Mouse (Mus musculus) heart, adult 2 months (tissue): Measurements from ENCODE around the gene Lars2. TPM values are rescaled to one million over a fixed set of nuclear protein-coding genes. Genes with fewer than 3 reads are reported as not detected.

ENCODE experiments used
- DNase-seq, 2 experiments: peaks; one replicate each; pipeline ENCODE4 v3.0.0; 2021
- H3K27ac ChIP-seq: fragments of 200-600 bp; 2 replicates; pipeline ENCODE4 v1.8.1; 2022
- H3K27me3 ChIP-seq: fragments of 200-500 bp; 2 replicates; pipeline ENCODE4 v1.6.1; 2012; ENCODE audit warnings: mild to moderate bottlenecking, low read length, inconsistent platforms, mixed read lengths; ENCODE audit not compliant: control insufficient read depth, insufficient read depth
- H3K36me3 ChIP-seq: fragments of 200-500 bp; 2 replicates; pipeline ENCODE4 v1.6.1; 2012; ENCODE audit warnings: low read length, inconsistent platforms; ENCODE audit not compliant: control insufficient read depth, insufficient read depth
- H3K4me1 ChIP-seq: fragments of 200-500 bp; 2 replicates; pipeline ENCODE4 v1.6.1; 2011; ENCODE audit warnings: low read length; ENCODE audit not compliant: control insufficient read depth, insufficient read depth
- H3K4me3 ChIP-seq: fragments of 200-600 bp; 2 replicates; pipeline ENCODE4 v1.8.1; 2022
- H3K79me2 ChIP-seq: fragments of 200-500 bp; replicated peaks from 2 replicates; pipeline ENCODE4 v1.6.1; 2012; ENCODE audit warnings: mild to moderate bottlenecking, inconsistent platforms, low read length, moderate library complexity, mixed read lengths; ENCODE audit not compliant: control insufficient read depth, insufficient read depth
- H3K9ac ChIP-seq: fragments of 200-500 bp; 2 replicates; pipeline ENCODE4 v1.6.1; 2012; ENCODE audit warnings: low read depth, mild to moderate bottlenecking, control low read depth, inconsistent platforms, low read length, mixed read lengths
- CTCF ChIP-seq: fragments of 200-600 bp; IDR thresholded peaks from 2 replicates; pipeline ENCODE4 v1.8.1; 2022; ENCODE audit warnings: antibody characterized with exemption, mild to moderate bottlenecking, moderate library complexity
- EP300 ChIP-seq: fragments of 200-500 bp; IDR thresholded peaks from 2 replicates; pipeline ENCODE4 v1.6.1; 2011; ENCODE audit warnings: low read depth, low read length, control low read depth; ENCODE audit not compliant: insufficient read depth
- POLR2A ChIP-seq: fragments of 200-500 bp; IDR thresholded peaks from 2 replicates; pipeline ENCODE4 v1.6.1; 2011; ENCODE audit warnings: mild to moderate bottlenecking, low read depth, low read length, control low read depth; ENCODE audit not compliant: insufficient read depth
- whole genome bisulfite sequencing: fragments of 180-500 bp; shearing (Covaris S2); methylation state at CpG from one replicate; pipeline ENCODE4 v1.1.7; 2018; 5-methylcytosine and 5-hydroxymethylcytosine counted together
- intact Hi-C: fragments of 180-260 bp; cut with DNase I; formaldehyde crosslinking; loops from one replicate; pipeline ENCODE4 v1.15.1; 2025
- polyA plus RNA-seq: library from polyadenylated mRNA; depleted of rRNA; stranded (reverse); fragments of >200 nt; gene quantifications from 2 replicates; pipeline ENCODE4 v1.2.3, GENCODE M21; 2012
- total RNA-seq, 2 experiments: library from RNA; stranded (reverse); gene quantifications; 2 replicates each; pipeline ENCODE4 v1.2.3; 2021

Lars2 gene
- total and polyA plus RNA-seq, 3 experiments, result 147 to 906 (median 397) TPM

DNA sequence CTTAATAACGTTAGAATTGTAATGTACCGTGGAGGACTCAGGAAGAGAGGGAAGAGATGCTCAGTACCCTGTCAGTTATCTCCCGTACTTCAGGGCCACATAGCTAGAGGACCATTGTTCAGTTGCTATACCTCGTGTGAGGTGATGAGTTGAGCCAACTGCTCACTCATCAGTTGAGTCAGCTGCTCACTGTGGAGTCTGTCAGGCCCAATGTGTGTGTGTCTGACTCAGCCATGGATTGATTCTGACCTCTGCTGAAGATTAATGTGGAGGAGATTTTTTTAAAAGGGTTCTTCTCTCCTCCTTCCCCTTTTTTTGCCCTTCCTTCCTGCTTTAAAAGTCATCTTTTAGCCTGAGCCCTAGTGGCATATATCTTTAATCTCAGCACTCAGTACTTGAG is 133.8 kb downstream of the Lars2 start:
- 55% methylated on average over 4 of the region's 4 CpGs for WGBS
- TF ChIP-seq CTCF (no peak), EP300 (no peak), POLR2A (no peak)
- no peak for DNase-seq
- Histone ChIP-seq H3K4me3 (no peak overlapping the region), H3K36me3 (peaks cover 13% of the 10 kb centered on the region), H3K27ac (no peak overlapping the region), H3K4me1 (peaks cover 11% of the 10 kb centered on the region), H3K9ac (no peak overlapping the region), H3K27me3 (no peaks in the 10 kb centered on the region), H3K79me2 (peaks cover 5% of the 10 kb centered on the region)
- intact Hi-C loops, result no loop called here

DNA sequence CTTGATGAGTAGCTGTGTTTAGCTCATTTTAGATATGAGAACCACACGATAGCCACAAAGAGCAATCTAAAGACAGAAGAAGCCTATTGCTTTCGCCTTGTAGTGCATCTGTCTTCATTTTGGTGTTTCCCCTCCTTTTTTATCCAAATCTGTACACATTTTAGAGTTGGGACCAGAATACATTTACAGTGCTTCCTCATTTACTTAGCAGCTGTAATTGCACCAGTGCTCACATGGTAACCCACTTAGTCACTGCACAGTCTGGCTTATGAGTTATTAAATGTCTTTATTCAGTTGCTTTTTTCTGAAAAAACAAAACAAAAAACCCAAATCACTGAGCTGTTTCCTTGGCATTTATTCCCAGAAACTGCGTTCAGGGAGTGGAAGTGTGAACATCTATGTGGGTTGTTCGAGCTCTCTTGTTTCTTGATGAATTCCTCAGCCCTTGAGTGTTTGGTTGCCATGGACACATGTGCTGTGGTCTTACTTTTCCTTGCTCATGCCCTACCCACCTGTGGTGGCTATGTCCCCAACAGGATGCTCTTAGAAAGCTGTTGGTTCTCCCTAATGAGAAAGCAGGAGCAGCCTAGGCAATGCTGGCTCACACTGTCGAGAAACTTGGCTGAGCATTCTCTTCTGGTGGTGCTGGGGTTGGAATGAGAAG is 136.6 kb downstream of the Lars2 start:
- peaks cover 26% of the 10 kb centered on the region for H3K36me3 ChIP-seq
- intact Hi-C loops, result no loop called here
- TF ChIP-seq CTCF (no peak), POLR2A (no peak), EP300 (no peak)

DNA sequence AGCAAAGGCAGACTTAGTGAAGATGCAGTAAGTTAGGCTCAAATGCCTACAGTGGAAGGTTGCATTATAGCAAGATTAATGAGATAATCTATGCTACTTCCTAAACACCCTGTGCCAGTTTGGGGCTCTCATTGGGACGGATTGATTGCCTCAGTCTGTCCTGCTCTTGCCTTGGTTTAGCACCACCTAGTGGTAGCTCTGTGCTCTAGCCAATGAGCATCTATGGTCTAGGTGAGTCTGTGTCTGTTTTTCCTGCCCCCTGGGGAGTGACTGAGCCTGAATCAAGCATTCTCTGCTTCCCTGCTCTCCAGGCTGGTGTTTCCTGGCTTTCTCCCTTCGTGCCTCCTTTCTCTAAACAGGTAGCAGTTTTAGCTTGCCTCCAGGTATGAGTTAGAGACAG is 137.6 kb downstream of the Lars2 start:
- Histone ChIP-seq H3K27ac (peak overlapping the region; percentile 24; the same call in 1 of the 2 replicates), H3K79me2 (no peaks in the 10 kb centered on the region; the same call in 1 of the 2 replicates), H3K4me3 (no peak overlapping the region), H3K4me1 (peaks cover 10% of the 10 kb centered on the region), H3K9ac (no peak overlapping the region), H3K36me3 (peaks cover 26% of the 10 kb centered on the region), H3K27me3 (no peaks in the 10 kb centered on the region)
- TF ChIP-seq POLR2A, result no peak
- TF ChIP-seq CTCF, result no peak
- peak; percentile 80 for TF ChIP-seq EP300
- peak in 1 of 2 experiments; percentile 43 for DNase-seq
- intact Hi-C loops, result loop anchor here (1.0 to 2.0 kb wide), 3 partner anchors 20 to 54 kb away; partner anchors contain the start of gene Limd1
- WGBS, result 10% methylated on average over 2 of the region's 2 CpGs

More for the DNA sequence above, 136.6 kb downstream of the Lars2 start:
- H3K4me3 ChIP-seq, result no peak overlapping the region
- 55% methylated on average over 5 of the region's 5 CpGs for WGBS
- H3K4me1 ChIP-seq, result peaks cover 11% of the 10 kb centered on the region
- H3K9ac ChIP-seq, result no peak overlapping the region
- H3K27ac ChIP-seq, result peak overlapping the region; percentile 24
- peak in 1 of 2 experiments; percentile 15 for DNase-seq
- peaks cover 4% of the 10 kb centered on the region for H3K79me2 ChIP-seq
- no peaks in the 10 kb centered on the region for H3K27me3 ChIP-seq

DNA sequence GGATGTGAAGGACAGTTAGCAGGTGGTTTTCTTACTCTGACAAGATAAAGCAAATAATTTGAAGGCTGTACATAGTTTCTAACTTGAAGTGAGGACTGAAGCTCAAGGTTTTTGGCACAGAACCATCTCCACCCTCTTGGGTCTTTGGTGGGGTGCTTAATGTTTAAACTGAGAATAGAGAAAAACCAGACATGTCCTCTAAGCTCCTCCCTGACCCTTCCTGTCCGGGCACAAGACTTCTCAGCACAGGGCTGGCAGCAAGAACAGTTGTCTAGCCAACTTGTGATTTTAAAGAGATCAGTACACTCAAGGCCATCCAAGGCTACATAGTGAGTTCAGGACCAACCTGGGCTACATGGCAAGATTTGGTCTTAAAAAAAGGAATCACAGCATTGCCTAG is 138.9 kb downstream of the Lars2 start:
- Histone ChIP-seq H3K4me3 (no peak overlapping the region), H3K27me3 (no peaks in the 10 kb centered on the region), H3K9ac (no peak overlapping the region), H3K4me1 (peaks cover 15% of the 10 kb centered on the region), H3K79me2 (no peaks in the 10 kb centered on the region; the same call in 1 of the 2 replicates), H3K27ac (peak overlapping the region; percentile 32; the same call in 1 of the 2 replicates), H3K36me3 (peaks cover 26% of the 10 kb centered on the region)
- intact Hi-C loops, result loop anchor here (2.0 kb wide), 2 partner anchors 19 to 27 kb away; partner anchors contain the start of gene Limd1
- WGBS, result 3% methylated on average over 1 of the region's 1 CpGs
- TF ChIP-seq EP300 (no peak), POLR2A (no peak), CTCF (no peak)
- no peak for DNase-seq

DNA sequence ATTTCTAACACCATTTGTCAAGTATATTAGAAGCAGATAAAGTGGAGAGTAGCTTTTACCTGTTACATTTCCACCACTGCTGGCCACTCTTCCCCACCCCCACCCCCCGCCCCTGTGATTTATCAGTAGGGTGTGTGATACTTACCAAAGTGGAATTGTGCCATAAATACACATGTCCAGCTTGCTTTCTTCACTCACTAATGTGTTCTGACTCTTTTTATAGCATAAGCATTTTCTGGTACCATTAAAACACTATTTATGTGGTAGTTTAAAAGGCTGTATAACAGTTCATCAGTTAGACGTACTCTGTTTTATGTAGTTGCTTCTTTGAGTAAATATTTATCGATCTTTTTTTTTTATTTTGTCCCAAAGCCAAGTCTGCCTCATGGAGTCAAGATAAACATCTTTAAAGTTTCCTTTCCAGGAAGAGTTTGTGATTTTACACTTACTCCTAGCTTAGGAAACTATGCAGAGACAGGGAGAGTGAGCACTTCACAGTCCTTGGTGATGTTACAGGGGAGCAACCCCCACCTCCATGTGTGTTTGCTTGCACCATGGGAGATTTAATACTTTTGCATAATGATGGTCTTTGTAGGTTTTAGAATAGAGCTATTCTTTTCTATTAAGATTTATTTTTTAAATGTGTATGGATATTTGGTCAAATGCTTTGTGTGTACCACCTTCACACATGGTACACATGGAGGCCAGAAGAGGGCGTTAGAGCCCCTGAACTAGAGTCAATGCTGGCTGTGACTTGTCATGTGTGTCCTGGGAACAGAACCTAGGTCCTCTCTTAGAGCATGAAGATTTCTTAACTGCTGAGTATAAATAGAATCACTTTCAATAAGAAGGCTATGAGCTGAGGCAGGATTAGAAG is 139.8 kb downstream of the Lars2 start:
- H3K27ac ChIP-seq, result peak overlapping the region; percentile 52
- H3K9ac ChIP-seq, result no peak overlapping the region
- 24% methylated on average over 4 of the region's 4 CpGs for WGBS
- peak in 1 of 2 experiments; percentile 4 for DNase-seq
- H3K79me2 ChIP-seq, result no peaks in the 10 kb centered on the region; the same call in 1 of the 2 replicates
- 0 out of 2 replicates have a peak overlapping the region, but pooled peaks have one; percentile 8 for H3K4me3 ChIP-seq
- TF ChIP-seq CTCF, result peak; percentile 20; the same call in 1 of the 2 replicates
- no peak for TF ChIP-seq POLR2A
- no peak for TF ChIP-seq EP300
- no peaks in the 10 kb centered on the region for H3K27me3 ChIP-seq
- intact Hi-C loops, result no loop called here
- H3K4me1 ChIP-seq, result peaks cover 15% of the 10 kb centered on the region
- peaks cover 28% of the 10 kb centered on the region for H3K36me3 ChIP-seq

DNA sequence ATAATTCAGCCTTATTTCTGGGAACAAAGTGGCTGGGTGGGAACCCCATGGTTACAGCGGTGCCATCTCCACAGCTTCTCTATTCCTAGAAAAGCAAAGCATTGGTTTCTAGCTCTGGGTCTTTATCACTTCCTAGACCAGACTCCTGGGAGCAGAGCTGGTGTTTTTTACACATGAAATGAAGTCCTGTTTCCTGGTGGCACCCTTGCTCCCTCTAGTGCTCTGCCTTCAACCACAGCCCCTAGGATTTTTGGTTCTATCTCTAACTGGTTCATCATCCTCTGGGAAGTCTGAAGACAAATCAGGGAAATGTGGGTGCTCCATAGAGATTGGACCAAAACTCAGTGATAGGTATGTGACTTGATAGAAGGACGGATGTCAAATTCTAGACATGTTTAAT is 140.7 kb downstream of the Lars2 start:
- no peak overlapping the region for H3K4me3 ChIP-seq
- 58% methylated on average over 2 of the region's 2 CpGs for WGBS
- H3K27ac ChIP-seq, result peak overlapping the region; percentile 52; the same call in 1 of the 2 replicates
- intact Hi-C loops, result no loop called here
- peaks cover 15% of the 10 kb centered on the region for H3K4me1 ChIP-seq
- no peaks in the 10 kb centered on the region for H3K79me2 ChIP-seq
- H3K9ac ChIP-seq, result no peak overlapping the region
- no peak for TF ChIP-seq POLR2A
- TF ChIP-seq CTCF, result peak; percentile 68
- TF ChIP-seq EP300, result no peak
- no peaks in the 10 kb centered on the region for H3K27me3 ChIP-seq
- peak; percentile 20 to 29 for DNase-seq
- H3K36me3 ChIP-seq, result peaks cover 28% of the 10 kb centered on the region
